Mouse (Mus musculus) cerebellum, postnatal 25 days (tissue): ENCODE data around the gene Gdf1.

Experiments used
- DNase-seq, 2 experiments: peaks; one replicate each; pipeline ENCODE4 v3.0.0; 2021; ENCODE audit warnings: mixed read lengths in 2 of 2

The Gdf1 gene

GRCm38 (mm10) chr8:70366588-70366987 lies 37.0 kb downstream of the Gdf1 start:
- DNase-seq: no peak

GRCm38 (mm10) chr8:70370476-70370875 lies 40.9 kb downstream of the Gdf1 start:
- no peak for DNase-seq

GRCm38 (mm10) chr8:70371951-70372350 lies 42.3 kb downstream of the Gdf1 start:
- DNase-seq: no peak

- peak; percentile 32 to 54 for DNase-seq
Observed at GRCm38 (mm10) chr8:70373397-70374317, 44.0 kb downstream of the Gdf1 start, which contains the start of gene Comp. Gene Comp (plus strand): TSS chr8:70373558.

- DNase-seq: peak; percentile 79 to 89
Observed at GRCm38 (mm10) chr8:70374318-70374927, 44.8 kb downstream of the Gdf1 start.

GRCm38 (mm10) chr8:70375212-70375859 lies 45.7 kb downstream of the Gdf1 start:
- DNase-seq: peak; percentile 19 to 23

- DNase-seq: peak in 1 of 2 experiments; percentile 43
Observed at GRCm38 (mm10) chr8:70376275-70376741, 46.7 kb downstream of the Gdf1 start.

- peak in 1 of 2 experiments; percentile 49 for DNase-seq
Observed at GRCm38 (mm10) chr8:70377049-70377448, 47.4 kb downstream of the Gdf1 start.

GRCm38 (mm10) chr8:70380069-70380468 lies 50.5 kb downstream of the Gdf1 start:
- DNase-seq: peak; percentile 69 to 75
